Mouse (Mus musculus) effector memory CD4-positive, alpha-beta T cell, adult 7 months (primary cell): ENCODE data around the gene Clca3a2. TPM values are rescaled to one million over a fixed set of nuclear protein-coding genes. Genes with fewer than 3 reads are reported as not detected.

Experiments used
- polyA plus RNA-seq: library from polyadenylated mRNA; unstranded; fragments of 100-300 nt; shearing (Covaris generic); gene quantifications from one replicate; pipeline ENCODE4 v1.2.1, GENCODE M21; 2017

Clca3a2 gene
- 0.13 TPM for polyA plus RNA-seq

GRCm38 (mm10) chr3:144819219-144819618 lies at the start of gene Clca3a2:
Gene Clca3a2 (minus strand): TSS chr3:144819494.

DNA sequence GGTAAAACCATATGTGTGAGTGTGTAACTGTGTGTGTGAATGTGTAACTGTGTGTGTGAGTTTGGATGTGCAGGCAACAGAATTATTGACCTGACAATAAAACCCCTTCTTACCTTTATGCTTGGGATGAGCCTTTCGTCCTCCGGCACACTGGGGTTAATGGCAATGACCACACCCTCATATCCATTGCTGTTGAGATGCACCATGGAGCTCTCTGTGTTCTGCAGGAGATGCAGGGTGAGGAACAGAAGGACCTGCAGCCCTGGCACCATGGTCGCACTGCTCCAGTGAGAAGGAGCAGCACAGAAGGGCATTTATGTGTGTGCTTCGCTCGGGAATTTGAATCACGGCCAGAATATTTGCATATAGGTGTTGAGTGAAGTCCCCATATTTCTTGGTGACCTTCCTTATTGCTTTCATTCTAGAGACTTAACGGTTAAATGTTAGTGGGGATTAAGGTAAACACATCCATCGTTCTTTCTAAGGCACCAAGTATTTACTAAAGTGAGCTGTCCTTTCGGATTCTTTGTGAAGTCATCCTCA lies 29.8 kb upstream of the Clca3a2 start, which contains the start of gene Clca3b:
TSS of gene Clca3b (minus strand) at position 344 of the 543 bp plus-strand sequence.

DNA sequence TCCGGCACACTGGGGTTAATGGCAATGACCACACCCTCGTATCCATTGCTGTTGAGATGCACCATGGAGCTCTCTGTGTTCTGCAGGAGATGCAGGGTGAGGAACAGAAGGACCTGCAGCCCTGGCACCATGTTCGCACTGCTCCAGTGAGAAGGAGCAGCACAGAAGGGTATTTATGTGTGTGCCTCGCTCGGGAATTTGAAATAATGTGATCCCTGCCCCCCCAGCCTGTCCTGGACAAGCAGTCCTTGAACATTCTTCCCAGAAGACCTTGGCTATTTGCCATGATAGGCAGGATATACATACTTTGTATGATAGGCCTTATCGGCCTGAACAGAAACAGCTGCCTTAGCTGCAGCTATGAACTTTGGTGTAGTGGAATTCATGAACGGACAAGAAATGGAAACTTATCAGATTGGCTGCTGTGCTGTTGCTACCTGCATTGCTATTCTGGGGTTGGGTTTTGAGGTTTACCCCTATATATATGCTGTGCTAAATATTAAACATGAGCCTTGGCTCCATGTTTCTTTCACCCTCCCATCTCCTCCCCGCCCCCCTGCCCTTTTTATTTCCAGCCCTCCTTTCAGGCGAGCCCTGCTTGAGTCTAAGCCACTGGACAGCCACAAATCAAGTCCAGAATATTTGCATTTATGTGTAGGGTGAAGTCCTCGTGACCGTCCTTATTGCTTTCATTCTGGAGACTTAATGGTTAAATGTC lies 58.5 kb downstream of the Clca3a2 start, which contains the start of gene Clca3a1:
TSS of gene Clca3a1 (minus strand) at position 386 of the 718 bp plus-strand sequence.

Other genes starting within 250 kb of the Clca3a2 start
- 12.7 TPM for gene Hs2st1, start 249.3 kb downstream of the Clca3a2 start, polyA plus RNA-seq
- 301 TPM for gene Selenof, start 249.2 kb downstream of the Clca3a2 start, polyA plus RNA-seq
- gene Sh3glb1, start 99.2 kb downstream of the Clca3a2 start, polyA plus RNA-seq = 208 TPM
- gene Clca3a1, start 58.5 kb downstream of the Clca3a2 start, polyA plus RNA-seq = not detected
- not detected for gene Clca3b, start 29.9 kb upstream of the Clca3a2 start, polyA plus RNA-seq
- not detected for gene Clca4b, start 113.0 kb upstream of the Clca3a2 start, polyA plus RNA-seq
- gene Clca4a, start 155.6 kb upstream of the Clca3a2 start, polyA plus RNA-seq = not detected
- gene Clca1, start 213.3 kb upstream of the Clca3a2 start, polyA plus RNA-seq = 0.21 TPM